Mouse (Mus musculus) hindlimb bud, embryonic 11.5 days (tissue): ENCODE data around the gene Neurog2.

Experiments used
- DNase-seq: peaks from one replicate; pipeline ENCODE4 v3.0.0-alpha.2; 2012; ENCODE audit warnings: low read depth, low spot score; ENCODE audit errors: extremely low spot score

The Neurog2 gene

GRCm38 (mm10) chr3:127642211-127642610, 9.3 kb downstream of the Neurog2 start:
- DNase-seq, result no peak

DNA sequence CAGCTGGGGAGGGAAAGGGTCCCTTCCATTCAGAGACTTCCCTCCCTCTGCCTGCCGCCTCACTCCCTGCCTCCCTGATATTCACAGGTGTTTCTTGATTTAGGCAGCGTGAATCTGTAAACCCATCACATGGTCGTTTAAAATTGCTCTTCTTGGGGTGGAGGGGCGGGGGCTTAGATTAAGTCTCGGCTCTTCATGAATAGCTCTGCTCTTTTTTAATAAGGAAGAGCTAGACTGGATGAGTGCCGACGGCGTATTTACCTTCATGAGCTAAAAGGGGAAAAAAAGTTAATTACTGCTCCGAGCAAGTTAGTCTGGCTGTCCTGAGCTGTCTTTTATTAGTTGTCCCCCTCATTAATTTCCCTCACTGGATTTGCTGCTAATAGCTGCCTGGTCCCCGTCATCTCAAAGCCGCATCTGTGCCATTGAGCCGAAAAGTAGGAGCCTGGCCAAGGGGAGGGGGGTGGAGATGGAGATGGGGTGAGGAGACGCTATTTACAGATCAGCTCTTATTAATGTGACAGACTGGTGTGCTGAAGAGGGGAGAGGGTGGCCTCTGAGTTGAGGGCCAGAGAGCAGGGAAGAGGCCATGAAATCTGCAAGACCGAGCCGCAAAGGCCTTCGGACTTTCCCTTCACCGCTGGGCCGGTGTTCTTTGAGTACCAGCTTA, 13.4 kb downstream of the Neurog2 start:
- no peak for DNase-seq

DNA sequence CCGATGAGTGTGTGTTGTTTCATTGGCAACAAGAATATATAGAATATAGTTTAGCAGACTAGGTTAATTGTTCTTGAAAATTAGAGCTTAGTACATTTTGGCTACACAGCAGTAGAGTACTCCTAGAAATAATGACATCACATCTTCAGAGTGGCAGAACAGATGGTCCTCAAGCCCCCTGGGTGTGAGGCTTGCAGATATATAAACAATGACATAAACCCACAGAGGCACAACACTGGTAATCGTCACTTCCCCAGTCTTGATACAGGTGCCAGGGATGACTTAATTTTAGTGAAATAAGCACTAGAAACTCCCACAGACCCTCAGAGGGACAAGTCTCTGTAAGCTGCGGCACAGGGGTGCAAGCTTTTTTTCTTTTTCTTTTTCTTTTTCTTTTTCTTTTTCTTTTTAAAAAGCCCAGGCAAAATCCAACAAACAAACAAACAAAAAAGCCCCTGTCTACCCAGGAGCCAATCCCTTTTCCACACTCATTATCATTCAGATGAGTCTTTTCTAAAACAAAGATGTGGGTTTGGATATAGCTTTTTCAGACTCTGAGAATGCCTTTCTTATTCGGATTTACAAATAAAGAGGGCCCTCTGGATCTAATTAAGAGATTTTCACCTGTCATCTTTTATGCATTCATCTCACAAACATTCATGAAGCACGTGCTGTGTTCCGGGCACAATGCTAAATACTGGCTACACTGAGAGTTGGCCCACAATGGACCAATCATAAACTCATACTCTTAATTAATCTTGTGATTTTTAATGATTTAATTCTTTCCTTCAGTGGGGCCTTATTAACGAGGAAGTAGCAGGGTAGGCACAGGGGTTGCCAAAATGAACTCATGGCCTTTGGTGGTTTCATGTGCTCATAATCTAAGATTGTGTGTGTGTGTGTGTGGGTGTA, 19.1 kb downstream of the Neurog2 start:
- DNase-seq, result no peak

DNA sequence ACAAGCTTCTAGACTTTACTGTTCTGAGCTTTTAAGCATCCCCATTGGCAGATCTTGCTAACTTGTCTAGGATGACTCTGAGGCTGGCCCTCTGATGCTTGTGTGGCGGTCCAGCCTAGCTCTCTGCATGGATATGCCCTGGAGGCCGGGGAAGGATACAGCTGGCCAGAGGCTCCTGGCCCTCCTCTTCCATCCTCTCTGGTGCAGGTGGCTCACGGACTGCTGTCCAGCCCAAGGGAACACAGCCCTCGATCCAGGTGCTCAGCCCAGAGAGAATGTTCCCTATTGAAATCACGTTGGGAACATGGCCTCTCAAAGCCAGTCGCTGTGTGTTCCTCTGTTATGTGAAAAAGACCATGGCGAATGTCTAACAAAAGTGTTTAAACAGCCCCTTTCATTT, 27.8 kb downstream of the Neurog2 start:
- no peak for DNase-seq

DNA sequence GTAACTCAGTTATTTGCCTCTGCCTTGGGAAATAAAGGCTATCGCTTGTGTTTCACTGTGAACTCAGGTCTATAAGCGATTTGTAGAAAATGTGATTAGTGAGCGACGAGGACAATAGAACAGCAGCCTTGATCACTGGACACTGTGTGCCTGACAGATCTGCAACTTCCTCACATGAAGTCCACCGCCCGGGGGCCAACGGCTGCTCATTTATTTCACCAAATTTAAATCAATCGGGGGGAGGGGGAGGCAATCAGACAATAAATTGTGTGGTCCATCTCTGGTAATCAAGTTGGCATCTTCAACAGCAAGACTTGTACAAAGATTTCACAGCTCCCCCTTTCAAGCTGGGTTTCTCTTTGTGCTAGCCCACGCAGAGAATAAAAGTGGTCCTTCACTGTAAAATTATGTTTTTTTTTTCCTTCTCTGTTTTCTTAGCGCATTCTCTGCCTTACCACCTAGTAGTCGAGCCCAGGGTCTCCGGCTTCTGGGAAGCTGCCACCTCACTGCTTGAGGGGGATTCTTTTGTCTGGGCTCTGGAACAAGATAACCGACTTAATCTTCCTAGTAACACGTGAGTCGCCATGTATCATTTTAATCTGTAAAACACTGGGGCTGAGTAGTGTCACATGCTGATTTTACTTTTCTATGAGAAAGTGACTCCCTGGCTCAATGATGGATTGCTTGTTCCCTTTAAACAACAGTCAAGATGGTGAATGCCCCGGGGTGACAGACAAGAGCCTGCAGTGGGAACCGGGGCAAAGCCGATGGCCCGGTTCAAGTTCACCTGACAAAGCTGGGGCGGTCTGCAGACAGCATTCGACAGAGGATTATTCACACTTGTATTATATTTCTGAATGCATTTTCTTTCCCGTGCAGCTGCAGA, 29.0 kb downstream of the Neurog2 start:
- no peak for DNase-seq

- no peak for DNase-seq
Observed at GRCm38 (mm10) chr3:127679703-127680102, 46.8 kb downstream of the Neurog2 start.
